Mouse (Mus musculus): ENCODE results near the gene Pigl.
"Not testable (repeated sequence)": the region's sequence is repeated elsewhere in the genome, so short reads cannot be mapped to it uniquely, and the experiment has no call there.

The Pigl gene

GRCm38 (mm10) chr11:62458276-62458724 lies at the start of gene Pigl, which contains the start of gene Ncor1:
Gene Pigl (plus strand): TSS chr11:62458460.
Gene Ncor1 (minus strand): TSS chr11:62458541.
- DNase-seq (ENCODE audit: low spot score) = peak; percentile 89

- DNase-seq (ENCODE audit: low spot score) = no peak
These were observed 49.4 kb upstream of the Pigl start for GRCm38 (mm10) chr11:62408848-62409247.

DNA sequence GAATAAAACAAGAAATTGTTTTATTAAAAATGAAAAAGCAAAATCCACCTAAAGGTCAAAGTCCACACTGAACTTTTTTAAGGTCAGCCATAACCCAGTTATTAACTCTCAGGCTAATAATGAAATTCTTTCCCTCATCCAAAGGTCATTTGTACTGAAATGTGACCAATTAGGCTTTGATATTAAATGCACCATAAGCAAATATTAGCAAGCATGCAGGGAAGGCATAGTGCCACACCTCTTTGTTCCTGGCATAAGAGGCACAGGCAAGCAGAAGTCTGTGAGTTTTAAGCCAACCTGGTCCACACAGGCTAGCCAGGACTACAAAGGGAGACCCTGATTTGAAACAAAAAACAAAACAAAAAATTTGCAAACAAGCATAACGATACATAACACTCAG lies 48.6 kb upstream of the Pigl start:
- DNase-seq (ENCODE audit: low spot score) = no peak

- no peak for DNase-seq (ENCODE audit: low spot score)
These were observed 43.2 kb upstream of the Pigl start for GRCm38 (mm10) chr11:62415026-62415425.

DNA sequence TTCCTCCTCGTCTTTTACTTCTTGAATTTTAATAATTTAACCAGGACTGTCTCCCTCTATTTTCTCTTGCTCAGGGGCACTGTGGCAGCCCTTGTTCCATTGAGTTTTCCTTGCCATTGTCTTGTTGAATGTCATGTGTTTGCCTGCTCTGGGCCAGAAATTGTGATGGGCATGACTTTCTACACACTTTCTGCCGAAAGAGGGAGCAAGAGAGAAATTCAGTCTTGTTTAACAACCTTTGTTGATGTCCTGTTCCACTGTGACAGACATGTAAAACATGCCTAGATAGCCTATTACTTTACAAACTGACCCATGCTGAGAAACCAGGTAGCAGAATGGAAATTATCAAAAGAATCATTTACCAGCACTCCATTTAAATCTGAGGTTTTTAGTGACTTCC lies 33.7 kb upstream of the Pigl start:
- DNase-seq (ENCODE audit: low spot score) = no peak

DNA sequence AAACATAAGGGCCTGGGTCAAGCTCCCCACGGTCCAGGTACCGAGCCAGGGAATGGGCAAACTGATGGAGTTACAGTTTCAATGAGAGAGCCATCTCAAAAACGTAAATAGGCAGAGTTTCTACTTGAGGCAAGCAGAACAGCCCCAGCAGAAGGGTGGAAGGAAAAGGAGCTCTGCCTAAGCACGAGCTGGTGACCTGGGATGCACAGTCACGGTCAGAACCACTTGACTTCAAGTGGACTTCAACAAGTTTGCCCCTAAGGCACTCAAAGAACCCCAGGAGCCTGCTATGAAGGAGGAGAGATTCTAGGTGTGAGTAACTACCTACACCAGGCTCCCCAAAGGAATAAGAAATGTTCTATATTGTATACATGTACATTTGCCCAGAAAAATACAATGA lies 32.0 kb upstream of the Pigl start:
- no peak for DNase-seq (ENCODE audit: low spot score)

DNA sequence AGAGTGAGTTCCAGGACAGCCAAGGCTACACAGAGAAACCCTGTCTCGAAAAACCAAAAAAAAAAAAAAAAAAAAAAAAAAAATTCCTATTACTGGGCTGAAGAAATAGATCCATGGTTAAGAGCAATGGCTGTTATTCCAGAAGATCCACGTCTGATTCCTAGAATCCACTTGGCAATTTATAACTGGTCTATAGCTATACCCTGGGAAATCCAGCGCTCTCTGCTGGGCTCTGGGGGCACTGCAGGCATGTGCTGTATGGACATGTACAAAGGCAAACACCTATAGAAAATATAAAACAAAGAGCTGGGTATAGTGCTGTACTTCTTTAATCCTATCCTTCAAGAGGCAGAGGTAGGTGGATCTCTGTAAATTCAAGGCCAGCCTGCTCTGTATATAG lies 31.2 kb upstream of the Pigl start:
- no peak for DNase-seq (ENCODE audit: low spot score)

GRCm38 (mm10) chr11:62432211-62432610 lies 26.0 kb upstream of the Pigl start:
- DNase-seq (ENCODE audit: low spot score) = no peak

- DNase-seq (ENCODE audit: low spot score) = no peak
These were observed 17.5 kb upstream of the Pigl start for GRCm38 (mm10) chr11:62440670-62441315.

DNA sequence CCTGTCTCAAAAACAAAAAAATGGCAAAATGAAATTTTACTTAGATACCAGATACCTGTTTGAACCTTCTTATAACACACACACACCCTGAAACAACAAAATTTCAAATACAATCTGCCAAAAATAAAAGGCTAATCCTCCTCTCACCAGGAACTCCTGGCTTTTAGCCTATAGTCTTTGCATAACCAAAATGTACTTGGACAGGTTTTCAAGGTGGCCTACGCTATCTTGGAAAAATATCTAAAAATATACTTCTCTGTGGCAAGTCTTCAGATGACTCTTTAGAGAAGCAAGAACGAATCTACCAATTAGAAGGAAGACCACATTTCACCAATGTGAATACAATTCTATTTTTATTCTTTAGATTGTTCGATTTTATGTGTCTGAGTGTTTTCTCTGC lies 12.5 kb upstream of the Pigl start:
- DNase-seq (ENCODE audit: low spot score) = no peak

- DNase-seq (ENCODE audit: low spot score) = no peak
These were observed 9.3 kb upstream of the Pigl start for GRCm38 (mm10) chr11:62448971-62449370.

DNA sequence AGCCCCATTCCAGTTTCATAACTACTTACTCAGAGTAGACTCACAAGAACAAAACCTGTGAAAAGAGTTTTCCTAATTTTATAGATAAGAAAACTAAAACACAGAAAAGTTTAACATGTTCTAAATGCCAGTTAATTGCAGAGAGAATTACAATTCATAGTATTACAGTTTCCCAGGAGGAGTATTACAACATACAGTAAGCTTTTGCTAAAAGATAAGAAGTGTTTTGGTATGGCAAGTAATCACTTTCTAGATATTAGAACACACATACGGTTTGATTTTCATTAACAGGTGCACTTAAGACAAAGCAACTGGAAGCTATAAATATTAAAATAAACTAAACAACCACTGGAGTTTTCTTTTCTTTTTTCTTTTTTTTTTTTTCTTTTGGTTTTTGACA lies 3.1 kb upstream of the Pigl start:
- no peak for DNase-seq (ENCODE audit: low spot score)

- peak; percentile 45 for DNase-seq (ENCODE audit: low spot score)
These were observed 2.2 kb upstream of the Pigl start for GRCm38 (mm10) chr11:62456021-62456482.

- peak; percentile 73 for DNase-seq (ENCODE audit: low spot score)
These were observed 1.6 kb upstream of the Pigl start for GRCm38 (mm10) chr11:62456483-62457172.

DNA sequence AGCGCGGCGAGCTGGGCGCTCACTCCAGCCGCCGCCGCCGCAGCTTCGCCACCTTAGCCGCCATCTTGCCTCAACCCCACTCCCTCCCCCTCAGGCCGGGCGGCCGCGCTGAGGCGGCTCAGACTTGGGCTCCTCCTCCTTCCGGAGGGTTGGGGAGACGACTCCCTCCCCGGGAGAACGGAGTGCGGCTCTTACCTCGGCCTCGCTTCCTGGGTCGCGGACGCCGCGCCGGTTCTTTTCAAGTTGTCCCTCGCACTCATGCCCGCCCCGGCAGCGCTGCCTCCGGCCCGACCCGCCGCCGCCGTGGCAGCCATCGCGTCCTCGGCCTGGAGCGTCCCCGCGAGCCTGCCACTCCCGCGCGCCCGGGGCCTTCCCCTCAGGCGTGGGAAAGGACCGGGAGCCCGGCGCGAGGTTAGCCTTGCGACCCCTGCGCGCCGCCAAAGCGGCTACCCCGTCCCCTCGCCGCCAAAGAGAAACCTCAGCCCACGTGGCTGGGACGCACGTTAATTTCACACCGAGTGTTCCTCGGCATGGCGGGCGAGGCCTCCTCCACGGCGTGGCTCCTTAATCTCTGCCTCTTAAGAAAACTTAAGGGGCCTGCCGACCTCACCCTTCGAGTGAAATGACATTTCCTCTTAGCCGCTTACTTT lies 894 bp upstream of the Pigl start:
- DNase-seq (ENCODE audit: low spot score) = peak; percentile 93

GRCm38 (mm10) chr11:62457891-62458270 lies 379 bp upstream of the Pigl start:
- DNase-seq (ENCODE audit: low spot score) = no peak

GRCm38 (mm10) chr11:62458780-62459179 lies 520 bp downstream of the Pigl start:
- DNase-seq (ENCODE audit: low spot score) = no peak

GRCm38 (mm10) chr11:62462529-62462928 lies 4.3 kb downstream of the Pigl start:
- DNase-seq (ENCODE audit: low spot score) = not testable (repeated sequence)

DNA sequence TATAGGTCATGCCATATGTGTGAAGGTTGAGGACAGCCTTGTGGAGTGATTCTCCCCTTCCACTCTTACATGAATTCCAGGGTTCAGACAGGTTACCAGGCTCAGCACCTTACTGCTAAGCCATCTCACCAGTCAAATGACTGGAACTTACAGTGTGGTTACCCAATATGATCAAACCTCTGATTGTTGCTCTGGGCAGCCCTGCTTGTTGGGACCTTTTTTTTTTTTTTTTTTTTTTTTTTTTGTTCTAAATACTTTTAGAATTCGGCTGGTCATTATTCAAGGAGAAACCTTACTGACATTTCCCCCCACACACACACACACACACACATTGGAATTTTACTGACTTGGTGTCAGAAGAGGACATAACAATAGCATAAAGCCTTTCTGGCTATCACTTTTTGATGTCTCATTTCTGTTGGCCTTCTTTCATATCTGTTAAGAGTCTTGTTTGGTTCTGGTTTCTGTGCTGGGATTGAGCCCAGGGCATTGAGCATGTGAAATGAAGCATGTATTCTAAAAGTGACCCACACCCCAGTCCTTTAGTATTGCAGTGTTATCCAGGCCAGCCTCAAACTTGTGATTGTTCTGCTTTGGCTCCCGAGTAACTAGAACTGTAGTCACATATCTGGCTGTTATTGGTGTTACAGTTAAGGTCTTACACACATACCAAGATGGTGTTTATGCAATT lies 5.1 kb downstream of the Pigl start:
- no peak for DNase-seq (ENCODE audit: low spot score)

- no peak for DNase-seq (ENCODE audit: low spot score)
These were observed 6.4 kb downstream of the Pigl start for GRCm38 (mm10) chr11:62464696-62465095.

- DNase-seq (ENCODE audit: low spot score) = no peak
These were observed 7.6 kb downstream of the Pigl start for GRCm38 (mm10) chr11:62465849-62466248.

GRCm38 (mm10) chr11:62466546-62466945 lies 8.3 kb downstream of the Pigl start:
- no peak for DNase-seq (ENCODE audit: low spot score)
